Mouse (Mus musculus) Patski (cell line): ENCODE results near the gene Snrk. TPM values are rescaled to one million over a fixed set of nuclear protein-coding genes. Genes with fewer than 3 reads are reported as not detected.

Experiments
- ATAC-seq: fragments of 100-300 bp; one replicate; pipeline ENCODE4 v1.8.0; 2021
- CTCF ChIA-PET: fragments of 350-600 bp; sonication (Branson Sonifier 250); formaldehyde crosslinking; loops from one replicate; lab custom pipeline; 2022; ENCODE audit warnings: inconsistent platforms; lab: Charles Lee
- POLR2A ChIA-PET: fragments of 350-600 bp; sonication (Branson Sonifier 250); formaldehyde crosslinking; loops from one replicate; lab custom pipeline; 2022; ENCODE audit warnings: antibody characterized with exemption, inconsistent platforms; lab: Charles Lee
- DNase-seq: peaks from one replicate; pipeline ENCODE4 v3.0.0-alpha.2; 2011; ENCODE audit warnings: low read depth, low spot score
- H3K27me3 ChIP-seq: fragments of 371-371 bp; one replicate; pipeline ENCODE4 v1.5.1; 2021
- CTCF ChIP-seq: fragments of 100-300 bp; IDR thresholded peaks from one replicate; pipeline ENCODE4 v1.5.1; 2021
- in situ Hi-C: fragments of 300-500 bp; cut with MboI; formaldehyde crosslinking; loops from 3 replicates; pipeline ENCODE4 v1.11.1; 2018; ENCODE audit warnings: low pct_unique_long_range_greater_than_20kb, mixed read lengths
- polyA plus RNA-seq: library from polyadenylated mRNA; unstranded; gene quantifications from one replicate; pipeline ENCODE4 v1.2.3, GENCODE M21; 2021

Snrk gene
- polyA plus RNA-seq, 1 experiment from 2014 or later = 28.1 TPM

- in situ Hi-C loops = no loop called here
- no peaks in the 10 kb centered on the region for H3K27me3 ChIP-seq
- no peak for DNase-seq
- TF ChIP-seq CTCF = no peak
- POLR2A ChIA-PET = interaction anchor here (0.6 kb wide), 1 partner anchor 976 kb away, joined by 3 read pairs; no protein-coding TSS in a partner anchor
- CTCF ChIA-PET = interaction anchor here (1.0 to 2.3 kb wide), 3 partner anchors 33 to 163 kb away, joined by 4 to 6 read pairs (median 5); no protein-coding TSS in a partner anchor
- ATAC-seq = no peak
These were observed 60.5 kb downstream of the Snrk start for GRCm38 (mm10) chr9:122177256-122178220.

GRCm38 (mm10) chr9:122178427-122178826 is 61.4 kb downstream of the Snrk start:
- no peaks in the 10 kb centered on the region for H3K27me3 ChIP-seq
- in situ Hi-C loops = no loop called here
- CTCF ChIA-PET = interaction anchor here (0.8 to 2.3 kb wide), 4 partner anchors 34 to 74 kb away, joined by 3 to 6 read pairs (median 4); no protein-coding TSS in a partner anchor

DNA sequence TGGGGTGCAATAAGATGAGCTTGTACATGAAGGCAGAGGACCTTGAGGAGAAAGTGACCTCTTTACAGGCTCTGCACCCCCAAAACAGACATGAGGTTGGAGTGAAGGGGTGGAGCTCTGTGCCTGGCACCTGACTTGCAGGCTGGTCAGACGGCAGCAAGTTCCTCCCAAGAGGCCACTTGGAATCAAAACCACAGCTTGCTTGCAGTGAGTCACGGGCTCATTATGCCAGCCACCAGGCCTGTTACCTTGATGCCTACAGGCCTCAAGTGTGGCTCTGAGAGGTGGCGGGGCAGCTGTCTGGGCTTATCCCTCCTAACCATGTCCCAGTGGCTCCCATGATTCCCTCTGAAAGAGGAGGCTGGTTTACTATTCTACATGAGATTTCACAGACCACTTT is 63.0 kb downstream of the Snrk start:
- DNase-seq = peak; percentile 44
- in situ Hi-C loops = no loop called here
- no peak for TF ChIP-seq CTCF
- ChIA-PET POLR2A (no interaction called here), CTCF (interaction anchor here (0.8 to 2.3 kb wide), 5 partner anchors 9 to 161 kb away, joined by 3 to 6 read pairs (median 4); no protein-coding TSS in a partner anchor)
- ATAC-seq = no peak
- no peaks in the 10 kb centered on the region for H3K27me3 ChIP-seq

More at GRCm38 (mm10) chr9:122178427-122178826, 61.4 kb downstream of the Snrk start:
- POLR2A ChIA-PET = interaction anchor here (0.6 to 0.7 kb wide), 2 partner anchors 535 to 975 kb away, joined by 3 read pairs; no protein-coding TSS in a partner anchor
- peak; percentile 55 for ATAC-seq
- DNase-seq = peak; percentile 37
- no peak for TF ChIP-seq CTCF

- TF ChIP-seq CTCF = no peak
- ATAC-seq = no peak
- no peaks in the 10 kb centered on the region for H3K27me3 ChIP-seq
- POLR2A ChIA-PET = no interaction called here
- CTCF ChIA-PET = interaction anchor here (1.3 kb wide), 1 partner anchor 10 kb away, joined by 3 read pairs; no protein-coding TSS in a partner anchor
- in situ Hi-C loops = no loop called here
- DNase-seq = no peak
These were observed 66.0 kb downstream of the Snrk start for GRCm38 (mm10) chr9:122183074-122183473.

- H3K27me3 ChIP-seq = no peaks in the 10 kb centered on the region
- ATAC-seq = no peak
- TF ChIP-seq CTCF = no peak
- DNase-seq = no peak
- CTCF ChIA-PET = interaction anchor here (0.6 to 2.4 kb wide), 13 partner anchors 8 to 170 kb away, joined by 3 to 15 read pairs (median 4); partner anchors contain the start of gene Snrk
- in situ Hi-C loops = no loop called here
- POLR2A ChIA-PET = no interaction called here
These were observed 67.3 kb downstream of the Snrk start for GRCm38 (mm10) chr9:122184329-122184728.

GRCm38 (mm10) chr9:122185061-122185460 is 68.0 kb downstream of the Snrk start:
- ATAC-seq (peak; percentile 80), DNase-seq (peak; percentile 28)
- POLR2A ChIA-PET = interaction anchor here (0.5 to 1.1 kb wide), 2 partner anchors 102 to 126 kb away, joined by 3 read pairs; no protein-coding TSS in a partner anchor
- in situ Hi-C loops = loop anchor here (5.0 kb wide), 1 partner anchor 163 kb away; no protein-coding TSS in a partner anchor
- H3K27me3 ChIP-seq = no peaks in the 10 kb centered on the region
- peak; percentile 92 for TF ChIP-seq CTCF
- CTCF ChIA-PET = interaction anchor here (0.6 to 2.4 kb wide), 16 partner anchors 10 to 171 kb away, joined by 3 to 15 read pairs (median 4); partner anchors contain the start of gene Snrk

DNA sequence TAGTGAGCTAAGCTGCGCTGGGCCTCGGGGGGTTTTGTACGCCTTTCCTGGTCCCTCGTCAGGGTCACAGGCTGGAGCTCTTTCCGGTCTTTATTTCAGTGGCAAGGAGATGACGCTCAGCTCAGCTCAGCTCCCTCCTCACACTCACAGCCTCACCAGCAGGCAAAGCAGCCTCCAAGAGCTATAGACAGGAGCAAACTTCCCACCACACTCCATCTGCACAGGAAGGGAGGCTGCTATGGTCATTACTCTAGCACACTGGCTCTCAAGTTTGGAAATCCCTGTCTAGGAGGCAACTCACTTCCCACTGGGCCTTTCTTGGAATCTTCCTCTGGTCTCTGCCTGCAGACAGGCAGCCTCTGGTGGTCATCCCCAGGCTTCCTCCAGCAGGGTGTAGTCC is 68.9 kb downstream of the Snrk start:
- ChIA-PET CTCF (interaction anchor here (0.6 to 2.4 kb wide), 11 partner anchors 10 to 179 kb away, joined by 3 to 15 read pairs (median 4); partner anchors contain the start of gene Snrk), POLR2A (no interaction called here)
- no peak for DNase-seq
- no peaks in the 10 kb centered on the region for H3K27me3 ChIP-seq
- TF ChIP-seq CTCF = no peak
- ATAC-seq = no peak
- in situ Hi-C loops = loop anchor here (5.0 kb wide), 1 partner anchor 164 kb away; no protein-coding TSS in a partner anchor

DNA sequence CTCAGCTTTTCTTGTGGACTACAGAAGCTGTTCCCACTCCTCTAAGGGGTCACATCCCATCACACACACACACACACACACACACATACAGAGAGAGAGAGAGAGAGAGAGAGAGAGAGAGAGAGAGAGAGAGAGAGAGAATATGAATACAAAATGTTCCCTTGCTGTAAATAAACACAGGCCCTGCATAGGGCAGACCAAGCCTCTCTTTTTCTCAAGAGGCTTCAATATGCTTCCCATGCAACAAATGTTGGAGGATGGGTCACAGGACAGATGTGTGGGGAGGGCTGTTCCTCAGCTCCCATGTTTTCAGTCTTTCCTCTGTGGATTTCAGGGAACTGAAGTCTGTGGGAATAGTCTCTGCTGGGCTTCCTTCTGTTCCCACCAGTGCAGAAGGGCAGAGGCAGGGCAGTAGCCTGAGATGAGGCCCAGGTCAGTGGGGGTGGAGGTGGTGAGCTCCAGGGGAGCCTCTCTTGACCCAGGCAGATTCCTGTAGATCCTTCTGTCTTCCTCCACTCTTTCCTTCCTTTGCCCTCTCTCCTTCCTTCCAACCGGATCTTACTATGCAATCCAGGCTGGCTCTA is 69.7 kb downstream of the Snrk start:
- ChIA-PET POLR2A (no interaction called here), CTCF (interaction anchor here (2.1 to 2.2 kb wide), 3 partner anchors 56 to 173 kb away, joined by 6 to 7 read pairs (median 7); no protein-coding TSS in a partner anchor)
- no peak for ATAC-seq
- H3K27me3 ChIP-seq = no peaks in the 10 kb centered on the region
- in situ Hi-C loops = loop anchor here (5.0 kb wide), 1 partner anchor 164 kb away; no protein-coding TSS in a partner anchor
- no peak for DNase-seq
- no peak for TF ChIP-seq CTCF

DNA sequence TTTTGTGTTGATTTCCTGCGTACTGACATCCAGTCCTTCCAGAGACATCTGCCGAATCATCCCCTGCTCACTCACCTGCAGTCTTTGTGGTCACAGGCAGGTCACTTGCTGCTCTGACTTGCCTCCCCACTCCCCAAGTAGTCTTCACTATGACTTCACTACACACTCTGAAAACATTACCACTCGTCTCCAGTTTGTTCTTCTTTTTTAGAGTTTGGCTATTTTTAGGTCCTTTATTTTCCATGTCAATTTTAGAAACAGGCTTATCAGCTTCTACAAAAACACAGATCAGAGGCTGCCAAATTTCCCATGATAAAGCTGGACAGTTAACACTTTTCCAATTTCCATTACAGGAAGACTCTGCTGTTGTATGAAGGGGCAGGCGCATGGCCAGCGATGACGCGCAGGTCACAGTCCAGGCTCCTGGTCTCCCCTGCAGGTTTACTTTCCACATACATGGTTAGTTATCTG is 70.4 kb downstream of the Snrk start:
- no peak for ATAC-seq
- in situ Hi-C loops = loop anchor here (5.0 kb wide), 1 partner anchor 165 kb away; no protein-coding TSS in a partner anchor
- POLR2A ChIA-PET = no interaction called here
- H3K27me3 ChIP-seq = no peaks in the 10 kb centered on the region
- no peak for TF ChIP-seq CTCF
- CTCF ChIA-PET = no interaction called here
- DNase-seq = no peak

DNA sequence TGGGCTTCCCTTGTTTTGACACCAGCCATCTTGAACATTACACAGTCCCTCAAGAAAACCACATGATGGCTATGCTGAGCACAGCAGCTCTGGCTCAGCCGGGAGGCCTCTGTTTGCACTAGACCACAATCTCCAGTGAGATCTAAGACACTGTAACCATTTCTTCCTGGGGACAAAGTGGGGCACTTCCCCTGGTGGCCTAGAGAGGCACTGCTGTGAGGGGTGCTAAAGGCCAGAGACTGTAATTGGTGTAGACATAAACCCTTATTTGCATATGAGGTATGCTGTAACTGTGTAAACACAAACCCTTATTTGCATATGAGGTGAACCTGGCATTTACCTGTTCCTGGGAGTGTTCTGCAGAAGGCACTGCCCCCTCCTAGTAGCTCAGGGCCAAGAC is 71.7 kb downstream of the Snrk start:
- ChIA-PET POLR2A (no interaction called here), CTCF (interaction anchor here (1.7 to 2.2 kb wide), 2 partner anchors 9 to 10 kb away, joined by 5 read pairs; no protein-coding TSS in a partner anchor)
- in situ Hi-C loops = loop anchor here (5.0 kb wide), 1 partner anchor 166 kb away; no protein-coding TSS in a partner anchor
- H3K27me3 ChIP-seq = no peaks in the 10 kb centered on the region
- DNase-seq (no peak), ATAC-seq (peak; percentile 40)
- peak; percentile 56 for TF ChIP-seq CTCF
